ENCODE assay signal across 17 mouse cellular contexts in genomic region chr3:101306090-101306489, GRCm38 (mm10). TPM values are rescaled to one million over a fixed set of nuclear protein-coding genes. Genes with fewer than 3 reads are reported as not detected.
"Had no signal": no experiment of that assay in that cellular context is flagged by ENCODE, and none has a peak within 500 bp of the region (broad histone marks: within the 10 kb centered on the region; RNA-seq: fewer than 3 reads in every experiment).

No protein-coding gene starts in this region.

- H3K9me3 ChIP-seq: neural tube, embryonic 13.5 days; neural tube, embryonic 15.5 days; stomach, embryonic 15.5 days had no signal

- DNase-seq: retina, postnatal 1 day; right cerebral cortex, adult 18-20 months; right cerebral cortex, postnatal 14 days; right cerebral cortex, postnatal 25 days; right cerebral cortex, postnatal 4 days; spleen, adult 18-20 months; thymus, adult 18-20 months; thymus, adult 2 months; thymus, postnatal 14 days; thymus, postnatal 25 days; thymus, postnatal 36 days; thymus, postnatal 4 days had no signal

- H3K9ac ChIP-seq: neural tube, embryonic 13.5 days; neural tube, embryonic 15.5 days; stomach, embryonic 15.5 days had no signal

- H3K4me3 ChIP-seq: neural tube, embryonic 13.5 days; neural tube, embryonic 15.5 days; stomach, embryonic 15.5 days had no signal

- H3K4me2 ChIP-seq: neural tube, embryonic 13.5 days; neural tube, embryonic 15.5 days; stomach, embryonic 15.5 days had no signal

- H3K27me3 ChIP-seq: neural tube, embryonic 13.5 days; neural tube, embryonic 15.5 days; stomach, embryonic 15.5 days had no signal

- H3K4me1 ChIP-seq: stomach, embryonic 15.5 days had no signal

- H3K27ac ChIP-seq: neural tube, embryonic 13.5 days; neural tube, embryonic 15.5 days; stomach, embryonic 15.5 days; stomach, postnatal 0 days had no signal

- H3K36me3 ChIP-seq: neural tube, embryonic 13.5 days; neural tube, embryonic 15.5 days; stomach, embryonic 15.5 days had no signal

RNA-seq across cellular contexts. Expression of gene Cd2, which starts 18.4 kb away (rescaled TPM):
- polyA plus RNA-seq: neural tube, embryonic 15.5 days; stomach, embryonic 14.5 days; stomach, postnatal 0 days had no signal
